Mouse (Mus musculus): Measurements from ENCODE around the gene Vmn2r8.
A peak's percentile ranks its signal among the peaks of the same experiment; 100 is the strongest.
"Not testable (repeated sequence)": the region's sequence is repeated elsewhere in the genome, so short reads cannot be mapped to it uniquely, and the experiment has no call there.

Vmn2r8 gene

GRCm38 (mm10) chr5:108808750-108809149 is at the start of gene Vmn2r8:
Vmn2r8 (minus strand) TSS chr5:108808850.
- DNase-seq, result not testable (repeated sequence)

GRCm38 (mm10) chr5:108852501-108852900 is 43.9 kb upstream of the Vmn2r8 start, which contains the start of gene Vmn2r9:
Vmn2r9 (minus strand) TSS chr5:108852601.
- DNase-seq, result not testable (repeated sequence)

GRCm38 (mm10) chr5:108849466-108849865 is 40.8 kb upstream of the Vmn2r8 start:
- no peak for DNase-seq

GRCm38 (mm10) chr5:108836156-108836555 is 27.5 kb upstream of the Vmn2r8 start:
- DNase-seq, result peak; percentile 14 to 30

- DNase-seq, result peak in 1 of 2 experiments; percentile 2
Measured at GRCm38 (mm10) chr5:108823276-108823675, 14.6 kb upstream of the Vmn2r8 start.

GRCm38 (mm10) chr5:108803646-108804045 is 5.0 kb downstream of the Vmn2r8 start:
- no peak for DNase-seq

- not testable (repeated sequence) for DNase-seq
Measured at GRCm38 (mm10) chr5:108795263-108795662, 13.4 kb downstream of the Vmn2r8 start, which contains the start of gene Tmed11. Tmed11 (minus strand) TSS chr5:108795363.

- peak; percentile 33 to 52 for DNase-seq
Measured at GRCm38 (mm10) chr5:108790385-108790784, 18.3 kb downstream of the Vmn2r8 start.

GRCm38 (mm10) chr5:108774630-108775306 is 33.9 kb downstream of the Vmn2r8 start, which contains the start of gene Rnf212:
Rnf212 (minus strand) TSS chr5:108774982.
- peak in 1 of 2 experiments; percentile 2 for DNase-seq

- DNase-seq, result no peak
Measured at GRCm38 (mm10) chr5:108760002-108760401, 48.6 kb downstream of the Vmn2r8 start.

- DNase-seq, result peak; percentile 32 to 35
Measured at GRCm38 (mm10) chr5:108758396-108758795, 50.3 kb downstream of the Vmn2r8 start.

GRCm38 (mm10) chr5:108751258-108751657 is 57.4 kb downstream of the Vmn2r8 start:
- not testable (repeated sequence) for DNase-seq

GRCm38 (mm10) chr5:108750328-108751210 is 58.1 kb downstream of the Vmn2r8 start:
- DNase-seq, result no peak

- DNase-seq, result no peak
Measured at GRCm38 (mm10) chr5:108744629-108745028, 64.0 kb downstream of the Vmn2r8 start.

GRCm38 (mm10) chr5:108743856-108744255 is 64.8 kb downstream of the Vmn2r8 start:
- no peak for DNase-seq

- no peak for DNase-seq
Measured at GRCm38 (mm10) chr5:108742596-108742995, 66.1 kb downstream of the Vmn2r8 start.

GRCm38 (mm10) chr5:108741844-108742243 is 66.8 kb downstream of the Vmn2r8 start:
- DNase-seq, result no peak

All from kidney, postnatal 4 days (tissue).